Mouse (Mus musculus) spleen, postnatal 10 days (tissue): ENCODE data around the gene Crk.

Source experiments
- DNase-seq, 2 experiments: peaks; one replicate each; pipeline ENCODE4 v3.0.0; 2021 to 2022; ENCODE audit warnings: low spot score in 2 of 2

Crk gene

DNA sequence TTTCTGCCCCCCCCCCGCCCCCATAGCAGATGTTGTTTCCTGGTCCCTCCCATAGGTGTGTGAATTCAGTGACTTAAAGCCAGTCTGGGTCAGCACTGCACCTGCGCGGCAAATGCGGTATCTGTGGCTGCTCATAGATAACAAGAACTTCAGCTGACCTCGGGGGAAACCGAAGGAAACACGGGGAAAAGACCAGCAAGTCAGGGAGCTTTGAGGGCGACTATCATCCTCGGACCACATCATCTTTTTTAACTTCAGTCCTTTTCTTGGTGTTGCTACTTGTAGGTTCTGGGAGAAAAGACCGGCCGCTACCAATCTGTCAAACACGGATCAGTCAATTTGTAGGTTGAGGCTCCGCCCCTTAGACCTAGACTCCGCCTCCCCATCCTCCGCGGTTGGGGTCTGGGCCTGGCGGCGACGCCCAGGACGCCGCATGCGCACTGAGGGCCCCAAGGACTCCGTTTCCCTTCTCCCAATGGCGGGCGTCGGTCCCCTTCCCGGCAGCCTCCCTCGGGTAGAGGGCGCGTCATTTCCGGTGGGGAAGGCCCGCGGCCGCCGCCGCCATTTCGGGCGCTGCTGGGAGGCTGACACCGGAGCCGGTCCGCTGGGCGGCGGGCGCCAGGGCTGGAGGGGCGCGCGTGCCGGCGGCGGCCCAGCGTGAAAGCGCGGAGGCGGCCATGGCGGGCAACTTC is at the start of gene Crk:
TSS of gene Crk (plus strand) at position 513 of the 692 bp plus-strand sequence.
- peak; percentile 98 to 100 for DNase-seq

- DNase-seq = no peak
Observed at GRCm38 (mm10) chr11:75630098-75630497, 49.0 kb upstream of the Crk start.

DNA sequence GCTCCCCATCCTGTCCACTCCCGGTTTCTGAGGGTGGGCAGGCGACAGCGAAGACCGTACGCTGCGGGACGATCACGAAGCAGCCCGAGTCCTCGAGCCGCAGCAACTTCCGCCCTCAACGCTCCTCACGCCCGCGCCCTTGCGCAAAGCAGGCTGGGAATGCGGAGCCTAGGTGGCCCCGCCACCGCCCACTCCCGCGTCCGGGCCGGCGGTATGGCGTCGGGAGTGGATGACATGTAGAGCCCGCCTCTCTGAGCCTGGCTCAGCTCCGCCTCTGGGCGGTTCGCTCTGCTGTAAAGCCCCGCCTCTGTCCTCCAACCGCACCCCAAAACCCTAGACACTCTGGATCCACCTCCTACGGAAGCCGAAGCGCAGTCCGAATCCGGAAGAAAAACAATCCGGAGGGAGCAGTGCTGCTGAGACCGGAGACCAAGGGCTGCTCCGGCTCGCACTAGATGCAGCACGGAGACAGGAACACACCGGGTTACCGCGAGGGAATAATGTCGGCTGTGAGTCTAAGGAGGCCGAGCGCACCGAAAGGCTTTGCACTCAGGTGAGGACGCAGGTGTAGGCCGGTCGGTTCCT is 48.3 kb upstream of the Crk start, which contains the start of gene Inpp5k:
TSS of gene Inpp5k (plus strand) at position 344 of the 585 bp plus-strand sequence.
- DNase-seq = peak; percentile 86 to 96

DNA sequence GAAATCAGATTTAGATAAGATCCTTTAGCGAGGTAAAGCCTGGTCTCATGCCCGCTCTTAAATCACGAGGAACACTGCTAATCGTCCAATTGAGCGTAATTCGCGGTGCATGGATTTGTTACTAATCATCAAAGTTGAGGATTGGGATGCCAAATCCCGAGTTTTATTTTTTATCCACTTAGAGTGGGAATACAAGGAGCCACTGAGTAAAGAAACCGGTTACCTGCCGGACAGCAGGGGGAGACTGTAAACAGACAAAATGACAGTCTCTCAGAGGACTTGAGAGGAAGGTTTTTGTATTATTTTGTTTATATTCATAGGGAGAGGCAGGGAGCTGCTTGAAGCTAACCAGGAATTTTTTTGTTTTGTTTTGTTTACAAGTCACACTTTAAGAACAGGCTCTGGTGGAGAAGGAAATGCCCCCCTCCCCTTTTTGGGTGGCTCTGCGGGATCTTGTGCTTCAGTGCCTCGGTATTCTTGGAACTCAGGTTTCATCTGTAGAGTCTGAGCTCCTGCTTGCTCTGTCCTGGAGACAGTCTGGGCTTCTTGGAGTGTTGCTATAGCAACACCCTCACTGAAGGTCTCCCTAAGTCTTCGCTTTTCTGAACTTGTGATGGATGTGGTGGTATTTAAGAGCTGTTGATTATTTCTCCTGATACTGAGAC is 47.4 kb upstream of the Crk start:
- peak; percentile 25 to 42 for DNase-seq

- DNase-seq = no peak
Observed at GRCm38 (mm10) chr11:75632921-75633320, 46.1 kb upstream of the Crk start.

DNA sequence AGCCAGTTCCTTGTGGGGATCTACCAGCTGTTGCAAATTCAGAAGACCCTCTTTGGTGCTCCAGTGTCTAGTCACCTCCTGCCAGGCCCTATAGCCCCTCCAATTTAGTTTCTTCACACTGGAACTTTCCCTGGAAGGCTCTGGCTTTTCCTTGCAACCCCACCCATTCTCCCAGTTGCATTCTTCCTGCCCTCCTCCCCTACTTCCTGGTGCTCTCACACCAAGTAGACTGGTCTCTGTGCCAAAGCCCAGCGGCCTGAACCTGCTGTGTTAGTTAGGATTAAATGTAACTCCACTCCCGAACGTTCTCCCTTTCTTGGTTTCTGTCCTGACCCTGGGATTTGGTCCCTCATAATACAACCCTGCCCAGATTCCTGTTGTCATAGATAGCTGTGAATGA is 44.3 kb upstream of the Crk start:
- DNase-seq = no peak

DNA sequence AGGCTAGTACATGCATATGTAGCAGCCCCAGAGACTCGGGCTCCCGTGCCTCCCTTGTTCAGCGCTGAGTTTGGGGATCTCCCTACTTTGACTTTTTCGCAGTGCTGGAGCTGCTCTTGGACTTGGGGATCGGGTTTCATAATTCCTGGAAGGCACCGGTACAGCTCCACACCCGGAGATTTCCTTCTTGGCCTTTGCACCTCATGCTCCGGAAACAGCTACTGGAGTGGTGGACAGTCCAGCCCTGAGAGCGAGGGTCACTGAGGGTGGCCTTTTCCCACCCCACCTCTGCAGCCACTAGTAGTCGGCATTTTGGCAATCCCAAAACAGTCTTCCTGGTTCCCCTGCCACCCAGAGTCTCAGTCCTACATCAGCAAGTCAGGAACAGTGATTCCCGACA is 43.7 kb upstream of the Crk start:
- DNase-seq = no peak

DNA sequence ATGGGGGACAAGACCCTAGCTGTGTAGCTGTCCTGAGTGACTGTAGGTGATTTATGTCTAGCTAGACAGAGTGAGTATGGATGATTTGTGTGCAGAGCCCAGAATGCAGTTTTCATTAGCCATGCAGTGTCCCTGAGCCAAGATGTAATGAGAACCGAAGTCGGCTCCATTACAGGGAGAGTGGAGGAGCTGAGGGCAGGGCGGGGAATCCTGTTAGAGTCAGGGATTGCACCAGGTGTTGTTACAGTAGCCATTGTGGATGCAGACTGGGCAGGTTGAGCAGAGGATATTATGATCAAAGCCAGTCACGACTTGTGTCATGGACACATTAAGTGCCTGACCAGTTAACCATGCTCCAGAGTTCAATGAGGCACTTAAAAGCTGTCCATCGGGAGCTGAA is 35.7 kb upstream of the Crk start:
- DNase-seq = no peak

GRCm38 (mm10) chr11:75644684-75645083 is 34.4 kb upstream of the Crk start:
- peak in 1 of 2 experiments; percentile 31 for DNase-seq

- DNase-seq = peak in 1 of 2 experiments; percentile 12
Observed at GRCm38 (mm10) chr11:75647681-75648211, 31.3 kb upstream of the Crk start.

DNA sequence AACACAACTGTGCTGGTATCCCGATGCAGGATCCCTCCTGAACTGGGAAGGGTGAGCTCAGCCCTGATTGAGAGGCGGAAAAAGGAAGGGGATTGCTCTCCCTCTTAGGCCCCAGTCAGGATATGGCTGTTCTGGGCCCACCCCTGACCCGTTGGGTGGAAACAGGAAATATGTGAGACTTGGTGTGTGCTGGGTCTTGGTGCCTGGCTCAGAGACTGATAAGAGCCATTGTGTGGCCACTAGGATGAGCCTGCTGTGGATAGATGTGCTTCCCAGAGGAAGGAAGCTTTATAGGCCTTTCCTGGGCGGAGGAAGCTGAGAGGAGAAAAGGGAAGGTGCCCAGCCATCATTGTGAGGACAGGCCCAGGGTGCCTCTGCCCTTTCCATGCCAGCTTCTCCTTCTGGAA is 29.9 kb upstream of the Crk start:
- peak in 1 of 2 experiments; percentile 24 for DNase-seq

- peak; percentile 22 to 24 for DNase-seq
Observed at GRCm38 (mm10) chr11:75650311-75650710, 28.7 kb upstream of the Crk start, which contains the start of gene Myo1c. Gene Myo1c, plus strand, starts transcription at chr11:75650504.

DNA sequence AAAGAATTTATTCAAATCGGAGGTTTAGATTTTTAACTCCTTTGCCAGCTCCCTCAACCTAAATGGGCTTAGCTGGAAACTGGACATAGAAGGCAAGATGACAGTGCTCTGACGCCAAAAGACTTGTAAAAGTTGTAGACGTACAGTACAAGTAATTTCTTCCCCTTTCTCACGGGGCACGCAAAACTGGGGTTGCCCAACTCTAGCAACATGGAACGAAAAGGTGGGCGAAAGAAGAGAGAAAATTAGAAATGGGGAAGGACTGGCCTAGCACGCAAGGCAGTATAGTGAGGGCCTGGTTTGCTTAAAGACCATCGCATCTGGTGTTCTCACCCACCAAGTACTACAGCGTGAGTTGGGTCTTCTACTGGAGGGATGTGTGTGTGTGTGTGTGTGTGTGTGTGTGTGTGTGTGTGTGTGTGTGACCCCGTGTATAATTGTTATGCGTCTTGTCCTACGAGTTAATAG is 28.1 kb upstream of the Crk start:
- no peak for DNase-seq

DNA sequence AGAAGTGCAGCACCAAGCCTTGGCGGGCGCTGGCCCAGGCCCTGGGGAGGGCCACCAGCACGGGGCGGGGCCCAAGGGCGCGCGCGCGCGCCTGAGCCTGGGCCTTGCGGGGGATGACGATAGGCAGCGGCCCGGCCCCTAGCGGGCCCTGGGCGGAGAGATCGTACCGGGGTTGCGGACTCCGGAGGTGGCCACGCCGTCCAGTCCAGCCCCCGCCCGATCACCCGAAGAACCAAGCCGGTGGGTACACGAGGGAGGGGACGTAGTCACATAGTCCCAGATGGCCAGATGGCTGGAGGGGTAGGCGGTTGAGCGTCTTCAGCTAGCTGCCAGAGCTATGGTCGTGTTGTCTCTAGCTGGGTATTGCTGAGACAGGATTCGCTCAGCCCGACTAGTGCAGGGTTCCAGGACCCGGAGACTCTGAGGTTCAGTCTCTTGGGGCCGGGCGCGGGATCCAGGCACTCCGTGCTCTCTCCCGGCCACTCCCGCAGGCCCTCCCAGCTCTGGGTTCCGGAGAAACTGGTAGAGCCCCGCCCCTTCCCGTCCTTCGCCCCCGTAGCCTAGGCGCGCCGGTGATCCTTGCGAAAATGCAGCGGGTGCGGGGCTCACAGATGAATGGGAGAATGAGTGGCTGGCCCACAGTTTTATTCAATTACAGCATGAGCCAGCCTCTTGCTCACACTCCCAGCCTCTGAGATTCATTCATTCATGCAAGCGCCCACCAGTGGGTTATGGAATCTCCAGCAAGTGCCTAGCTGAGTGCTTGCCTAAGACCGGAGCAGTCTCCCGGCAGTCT is 27.4 kb upstream of the Crk start:
- peak; percentile 79 to 91 for DNase-seq

- DNase-seq = peak; percentile 59 to 71
Observed at GRCm38 (mm10) chr11:75652222-75652941, 26.7 kb upstream of the Crk start.

- peak; percentile 53 to 54 for DNase-seq
Observed at GRCm38 (mm10) chr11:75652942-75653684, 25.9 kb upstream of the Crk start.

DNA sequence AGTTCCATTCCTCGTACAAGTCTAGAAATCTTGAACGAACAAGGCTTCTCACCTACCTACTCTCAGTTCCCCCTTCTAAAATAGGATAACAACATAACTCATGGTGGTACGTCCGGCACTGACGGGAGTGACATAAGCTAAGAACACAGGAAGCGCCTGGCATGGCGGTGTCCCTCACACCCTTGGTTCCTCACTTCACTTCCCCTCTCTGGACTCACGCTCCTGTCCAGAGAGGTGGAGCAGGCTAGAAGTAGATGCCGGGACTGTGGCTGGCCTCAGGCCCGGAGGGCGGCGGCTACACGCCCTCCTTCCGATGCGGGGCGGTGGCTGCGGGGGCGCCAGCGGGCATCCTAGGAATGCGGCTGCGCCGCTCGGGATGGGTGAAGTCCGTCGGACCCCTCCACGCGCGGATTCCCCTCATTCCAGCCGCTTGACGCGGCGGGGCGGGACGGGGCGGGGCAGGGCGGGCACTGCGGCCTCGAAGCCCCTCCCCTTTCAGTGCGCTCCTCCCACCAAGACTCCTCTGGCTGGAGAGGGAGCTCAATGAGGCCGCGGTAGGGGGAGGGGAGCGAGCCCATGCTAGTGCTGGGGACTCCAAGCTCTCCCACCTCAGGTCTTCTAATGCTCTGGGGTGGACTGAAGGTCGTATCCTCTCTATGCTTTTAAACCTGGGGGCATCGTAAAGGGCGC is 25.1 kb upstream of the Crk start:
- DNase-seq = peak; percentile 87 to 92

GRCm38 (mm10) chr11:75654471-75655390 is 24.3 kb upstream of the Crk start:
- DNase-seq = peak in 1 of 2 experiments; percentile 86
